Mouse (Mus musculus) skeletal muscle tissue, adult 2 months (tissue): ENCODE data around the gene Nacc2.

Experiments used
- DNase-seq: peaks from one replicate; pipeline ENCODE4 v3.0.0-alpha.2; 2012; ENCODE audit warnings: low read depth, low spot score

The Nacc2 gene

DNA sequence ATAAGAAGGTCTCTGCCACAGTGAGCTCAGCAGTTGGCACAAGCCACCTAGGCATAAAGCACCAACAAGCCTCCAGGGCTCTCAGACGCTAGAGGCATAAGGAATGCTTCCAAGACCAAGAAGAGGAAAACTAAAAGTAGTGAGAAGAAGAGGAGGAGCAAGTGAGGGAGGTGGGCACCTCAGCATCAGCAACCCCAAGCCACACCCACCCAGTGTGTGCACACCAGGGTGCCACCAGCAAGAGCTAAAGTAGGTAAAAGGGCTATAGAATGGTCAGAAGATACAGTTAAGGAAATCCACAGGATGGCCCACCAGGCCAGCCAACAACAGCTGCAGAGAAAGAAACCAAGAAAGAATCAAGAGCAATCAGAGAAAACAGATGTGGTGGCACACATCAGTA is 111.6 kb downstream of the Nacc2 start:
- no peak for DNase-seq
